Mouse (Mus musculus) layer of hippocampus, adult 2 months (tissue): ENCODE data around the gene Sec31a. TPM values are rescaled to one million over a fixed set of nuclear protein-coding genes. Genes with fewer than 3 reads are reported as not detected.
"Not testable (repeated sequence)": the region's sequence is repeated elsewhere in the genome, so short reads cannot be mapped to it uniquely, and the experiment has no call there.

Experiments used
- DNase-seq, 2 experiments: peaks; one replicate each; pipeline ENCODE4 v3.0.0; 2022; ENCODE audit warnings: low spot score in 2 of 2
- H3K27ac ChIP-seq: fragments of 200-600 bp; 2 replicates; pipeline ENCODE4 v1.8.1; 2022
- H3K4me3 ChIP-seq: fragments of 200-600 bp; 2 replicates; pipeline ENCODE4 v1.8.1; 2022; ENCODE audit warnings: mild to moderate bottlenecking
- CTCF ChIP-seq: fragments of 200-600 bp; conservative IDR thresholded peaks from 2 replicates; pipeline ENCODE4 v1.8.1; 2022; ENCODE audit warnings: antibody characterized with exemption, mild to moderate bottlenecking, moderate library complexity
- total RNA-seq, 2 experiments: library from RNA; stranded (reverse); gene quantifications; 2 replicates each; pipeline ENCODE4 v1.2.3; 2021

Gene Sec31a
- total RNA-seq, 2 experiments from 2014 or later = 103 to 106 TPM

DNA sequence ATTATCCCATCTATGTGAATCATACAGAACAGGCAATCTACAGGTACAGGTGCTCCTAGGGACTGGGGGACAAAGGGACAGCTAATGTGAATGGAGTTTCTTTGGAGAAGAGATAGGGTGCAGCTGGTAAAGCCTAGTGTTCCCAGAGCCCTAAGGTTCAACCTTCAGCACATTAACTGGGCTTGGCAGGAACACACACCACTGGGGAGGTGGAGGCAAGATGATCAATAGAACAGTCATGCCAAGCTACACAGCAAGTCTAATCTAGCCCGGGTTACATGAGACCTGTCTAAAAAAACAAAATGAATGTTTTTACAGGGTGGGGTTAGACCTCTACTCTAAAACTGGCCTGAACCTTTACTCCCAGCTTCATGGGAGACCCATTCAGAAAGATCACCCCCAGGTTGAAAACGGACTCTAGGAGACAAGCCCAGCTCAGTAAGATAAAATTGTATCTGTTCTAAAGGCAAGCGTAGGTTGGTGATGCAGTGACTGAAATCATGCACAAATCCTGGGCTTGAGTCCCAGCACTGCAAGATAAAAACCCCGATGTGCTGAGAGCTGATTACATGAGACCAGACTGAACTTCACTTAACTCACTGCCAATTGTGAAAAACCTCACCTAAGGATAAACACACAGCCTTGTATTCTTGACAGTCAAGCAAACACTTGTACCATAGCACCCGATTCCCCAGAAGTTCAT lies 12.1 kb upstream of the Sec31a start:
- TF ChIP-seq CTCF = no peak
- peak in 1 of 2 experiments; percentile 31 for DNase-seq
- H3K27ac ChIP-seq = peak overlapping the region; percentile 93
- peak overlapping the region; percentile 80 for H3K4me3 ChIP-seq

- Histone ChIP-seq H3K27ac (peak overlapping the region; percentile 67; the same call in 1 of the 2 replicates), H3K4me3 (peak overlapping the region; percentile 80)
- DNase-seq = no peak
- TF ChIP-seq CTCF = no peak
These were observed 11.2 kb upstream of the Sec31a start for GRCm38 (mm10) chr5:100427276-100427675.

- DNase-seq, H3K27ac ChIP-seq, H3K4me3 ChIP-seq: not testable (repeated sequence)
These were observed 9.8 kb upstream of the Sec31a start for GRCm38 (mm10) chr5:100425823-100426222.

DNA sequence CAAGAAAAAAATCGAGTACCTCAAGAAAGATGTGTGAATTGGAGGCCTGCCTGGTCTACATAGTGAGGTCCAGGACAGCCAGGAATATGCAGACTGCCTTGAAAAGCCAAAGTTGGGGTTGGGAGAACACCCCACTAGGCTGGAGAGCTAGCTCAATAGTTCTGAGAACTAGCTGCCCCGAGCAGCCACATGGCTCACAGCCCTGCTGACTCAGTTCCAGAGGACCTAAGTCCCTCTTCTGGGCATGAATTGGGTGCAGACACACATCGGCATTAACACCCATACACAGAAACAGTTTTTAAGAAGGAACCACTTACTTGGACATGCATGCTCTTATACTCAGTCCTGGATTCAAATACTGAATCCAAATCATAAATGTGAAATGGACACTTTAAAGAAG lies 8.2 kb upstream of the Sec31a start:
- H3K27ac ChIP-seq = no peak overlapping the region; the same call in 1 of the 2 replicates
- DNase-seq = no peak
- no peak for TF ChIP-seq CTCF
- no peak overlapping the region for H3K4me3 ChIP-seq

- no peak for TF ChIP-seq CTCF
- DNase-seq = no peak
- H3K4me3 ChIP-seq = no peak overlapping the region
- peak overlapping the region; percentile 29; the same call in 1 of the 2 replicates for H3K27ac ChIP-seq
These were observed 7.6 kb upstream of the Sec31a start for GRCm38 (mm10) chr5:100423626-100424025.

GRCm38 (mm10) chr5:100418861-100419260 lies 2.8 kb upstream of the Sec31a start:
- H3K4me3 ChIP-seq = no peak overlapping the region
- H3K27ac ChIP-seq = no peak overlapping the region
- no peak for TF ChIP-seq CTCF
- DNase-seq = no peak

DNA sequence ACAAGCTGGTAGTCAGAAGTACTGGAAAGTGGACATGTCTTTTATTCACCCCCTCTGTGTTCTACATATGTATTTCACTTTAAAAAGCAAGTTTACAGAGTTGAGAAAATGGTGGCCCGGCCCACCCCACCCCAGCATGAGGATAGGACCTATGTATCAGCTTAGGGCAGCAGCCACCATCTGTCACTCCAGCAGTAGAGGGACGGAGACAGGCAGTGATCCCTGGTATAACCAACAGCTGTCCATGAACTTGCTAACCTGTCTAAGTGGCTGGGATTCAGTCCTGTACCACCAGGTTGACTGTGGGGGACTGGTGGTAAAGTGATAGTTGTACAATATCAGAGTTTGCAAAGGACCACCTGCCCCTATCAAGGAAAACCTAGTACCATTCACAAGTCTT lies 2.0 kb upstream of the Sec31a start:
- TF ChIP-seq CTCF = no peak
- Histone ChIP-seq H3K27ac (no peak overlapping the region), H3K4me3 (no peak overlapping the region)
- no peak for DNase-seq

- no peak for DNase-seq
- no peak overlapping the region for H3K27ac ChIP-seq
- TF ChIP-seq CTCF = no peak
- peak overlapping the region; percentile 87 for H3K4me3 ChIP-seq
These were observed 1.4 kb downstream of the Sec31a start for GRCm38 (mm10) chr5:100414474-100415196.

- DNase-seq = no peak
- TF ChIP-seq CTCF = no peak
- Histone ChIP-seq H3K27ac (0 out of 2 replicates have a peak overlapping the region, but pooled peaks have one; percentile 8), H3K4me3 (no peak overlapping the region)
These were observed 3.1 kb downstream of the Sec31a start for GRCm38 (mm10) chr5:100412886-100413285.

GRCm38 (mm10) chr5:100410281-100410680 lies 5.8 kb downstream of the Sec31a start:
- no peak for DNase-seq
- Histone ChIP-seq H3K4me3 (no peak overlapping the region), H3K27ac (no peak overlapping the region)
- TF ChIP-seq CTCF = no peak

GRCm38 (mm10) chr5:100408485-100408884 lies 7.5 kb downstream of the Sec31a start:
- Histone ChIP-seq H3K4me3 (no peak overlapping the region), H3K27ac (no peak overlapping the region)
- no peak for TF ChIP-seq CTCF
- DNase-seq = no peak

DNA sequence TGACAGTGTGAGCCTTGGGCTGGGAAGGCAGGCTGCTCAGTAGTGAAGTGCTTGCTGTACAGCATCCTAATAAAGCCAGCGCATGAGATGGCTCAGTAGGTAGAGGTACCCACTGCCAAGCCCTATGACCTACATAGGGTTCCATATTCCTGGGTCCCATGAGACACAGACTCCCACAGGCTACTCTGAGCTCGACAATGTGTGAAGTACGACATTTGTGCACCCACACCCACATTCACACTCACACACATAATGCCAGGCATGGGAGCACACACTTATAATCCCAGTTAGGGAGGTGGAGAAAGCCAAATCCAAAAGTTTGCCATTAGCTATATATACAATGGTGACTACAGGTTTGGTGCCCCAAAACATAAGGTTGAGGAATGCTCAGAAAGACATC lies 19.3 kb downstream of the Sec31a start:
- TF ChIP-seq CTCF = no peak
- no peak overlapping the region for H3K4me3 ChIP-seq
- no peak for DNase-seq
- H3K27ac ChIP-seq = no peak overlapping the region

DNA sequence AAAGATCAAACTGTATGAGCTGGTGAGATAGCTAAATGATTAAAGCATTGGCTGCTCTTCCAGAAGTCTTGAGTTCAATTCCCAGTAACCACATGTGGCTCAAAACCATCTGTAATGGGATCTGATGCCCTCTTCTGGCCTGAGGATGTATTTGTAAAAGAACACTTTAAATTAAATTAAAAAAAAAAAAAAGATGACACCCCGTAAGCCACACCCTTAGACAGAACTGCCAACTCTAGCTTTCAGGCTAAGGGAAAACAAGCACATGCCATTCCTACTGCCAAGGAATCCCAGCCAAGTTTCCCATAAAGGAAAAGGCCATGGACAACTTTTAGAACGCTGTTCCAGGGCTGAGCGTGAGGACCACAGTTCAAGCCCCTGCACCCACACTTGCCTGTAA lies 22.4 kb downstream of the Sec31a start:
- no peak for DNase-seq
- H3K4me3 ChIP-seq = no peak overlapping the region
- H3K27ac ChIP-seq = no peak overlapping the region
- TF ChIP-seq CTCF = peak; percentile 49
